Mouse (Mus musculus): ENCODE data around the gene Wnk4. TPM values are rescaled to one million over a fixed set of nuclear protein-coding genes. Genes with fewer than 3 reads are reported as not detected.
A peak's percentile ranks its signal among the peaks of the same experiment; 100 is the strongest.

Gene Wnk4
- polyA plus RNA-seq, 1 experiment from 2014 or later: 4.5 TPM

DNA sequence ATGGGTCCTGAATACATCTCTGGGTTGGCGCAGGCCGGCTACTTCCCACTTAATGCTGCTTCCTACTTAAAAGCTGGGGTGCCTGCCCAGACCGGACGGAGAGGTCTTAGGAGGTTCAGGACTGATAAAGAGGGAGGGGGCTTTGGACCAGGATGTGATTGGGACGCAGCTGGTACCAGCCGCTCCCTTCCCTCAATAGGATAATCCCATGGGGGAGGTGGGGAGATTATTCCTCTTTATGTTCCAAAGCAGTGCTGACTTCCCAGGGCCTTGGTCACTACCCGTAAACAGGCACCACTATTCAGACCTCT lies 13.7 kb upstream of the Wnk4 start:
- Histone ChIP-seq H3K9ac (peak overlapping the region; percentile 78), H3K36me3 (ENCODE audit: poor library complexity, severe bottlenecking) (no peaks in the 10 kb centered on the region), H3K27me3 (peaks cover 57% of the 10 kb centered on the region), H3K4me3 (peak overlapping the region; percentile 58), H3K4me1 (peaks cover 12% of the 10 kb centered on the region), H3K9me3 (replicated peaks) (no peaks in the 10 kb centered on the region), H3K4me2 (peak overlapping the region; percentile 97), H3K27ac (no peak overlapping the region)
- WGBS: 2% methylated on average over 7 of the region's 7 CpGs
- ATAC-seq: peak; percentile 55; the same call in 1 of the 2 replicates

DNA sequence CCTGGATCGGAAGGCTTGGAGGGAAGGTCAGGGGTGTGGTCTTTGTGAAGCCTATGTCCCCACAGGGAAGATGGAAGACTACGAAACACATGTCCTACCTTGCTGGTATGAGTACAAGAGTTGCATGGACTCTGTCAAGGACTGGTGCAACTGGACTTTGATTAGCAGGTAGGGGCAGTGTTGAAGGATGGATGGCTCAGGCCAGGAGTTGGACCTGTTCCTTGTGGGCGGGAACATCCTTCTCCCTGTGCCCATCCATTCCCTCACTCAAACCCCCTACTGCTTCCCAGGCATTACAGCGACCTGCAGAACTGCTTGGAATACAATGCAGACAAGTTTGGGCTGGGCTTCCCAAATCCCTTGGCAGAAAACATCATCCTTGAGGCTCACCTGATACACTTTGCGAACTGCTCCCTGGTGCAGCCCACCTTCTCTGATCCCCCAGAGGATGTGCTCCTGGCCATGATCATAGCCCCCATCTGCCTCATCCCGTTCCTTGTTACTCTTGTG lies 12.8 kb upstream of the Wnk4 start:
- peaks cover 57% of the 10 kb centered on the region for H3K27me3 ChIP-seq
- no peak overlapping the region for H3K4me3 ChIP-seq
- H3K9me3 ChIP-seq (replicated peaks): no peaks in the 10 kb centered on the region
- no peak overlapping the region for H3K27ac ChIP-seq
- no peak overlapping the region for H3K9ac ChIP-seq
- 86% methylated on average over 6 of the region's 6 CpGs for WGBS
- H3K36me3 ChIP-seq (ENCODE audit: poor library complexity, severe bottlenecking): no peaks in the 10 kb centered on the region
- peaks cover 14% of the 10 kb centered on the region for H3K4me1 ChIP-seq
- H3K4me2 ChIP-seq: peak overlapping the region; percentile 97
- no peak for ATAC-seq

DNA sequence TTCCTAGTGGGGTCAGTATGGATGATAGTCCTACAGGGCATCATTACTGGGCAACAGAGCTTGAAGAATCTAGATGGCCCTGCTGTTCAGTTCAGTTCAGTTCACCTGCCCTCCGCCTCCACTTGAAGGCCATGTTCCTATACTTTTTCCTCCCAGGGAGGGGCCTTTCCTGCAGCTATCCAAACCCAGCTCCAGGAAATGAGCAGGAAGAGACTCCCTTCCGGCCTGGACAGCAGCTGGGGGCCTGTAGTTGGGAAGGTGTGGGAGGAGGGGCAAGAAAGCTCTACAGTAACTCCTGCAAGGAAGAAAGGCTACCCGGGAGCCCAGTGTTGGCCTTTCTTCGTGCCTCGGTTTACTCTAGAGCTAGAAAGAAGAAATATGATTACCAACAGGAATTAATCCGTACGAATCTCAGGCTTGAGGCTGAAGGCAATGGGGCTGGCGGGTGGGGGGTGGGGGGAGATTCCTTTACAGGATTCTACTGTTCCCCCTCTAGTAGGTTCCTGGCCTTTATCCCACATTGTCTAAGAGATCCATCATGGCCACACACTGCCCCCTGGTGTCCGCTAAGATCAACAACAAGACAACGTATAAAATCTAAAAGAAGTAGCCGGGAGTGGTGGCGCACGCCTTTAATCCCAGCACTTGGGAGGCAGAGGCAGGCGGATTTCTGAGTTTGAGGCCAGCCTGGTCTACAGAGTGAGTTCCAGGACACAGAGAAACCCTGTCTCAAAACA lies 11.9 kb upstream of the Wnk4 start:
- H3K27ac ChIP-seq: no peak overlapping the region
- H3K4me2 ChIP-seq: no peak overlapping the region
- H3K9ac ChIP-seq: no peak overlapping the region
- no peak overlapping the region for H3K4me3 ChIP-seq
- H3K4me1 ChIP-seq: peaks cover 20% of the 10 kb centered on the region
- ATAC-seq: no peak
- WGBS: 37% methylated on average over 14 of the region's 14 CpGs
- H3K27me3 ChIP-seq: peaks cover 51% of the 10 kb centered on the region
- no peaks in the 10 kb centered on the region for H3K9me3 ChIP-seq (replicated peaks)
- no peaks in the 10 kb centered on the region for H3K36me3 ChIP-seq (ENCODE audit: poor library complexity, severe bottlenecking)

DNA sequence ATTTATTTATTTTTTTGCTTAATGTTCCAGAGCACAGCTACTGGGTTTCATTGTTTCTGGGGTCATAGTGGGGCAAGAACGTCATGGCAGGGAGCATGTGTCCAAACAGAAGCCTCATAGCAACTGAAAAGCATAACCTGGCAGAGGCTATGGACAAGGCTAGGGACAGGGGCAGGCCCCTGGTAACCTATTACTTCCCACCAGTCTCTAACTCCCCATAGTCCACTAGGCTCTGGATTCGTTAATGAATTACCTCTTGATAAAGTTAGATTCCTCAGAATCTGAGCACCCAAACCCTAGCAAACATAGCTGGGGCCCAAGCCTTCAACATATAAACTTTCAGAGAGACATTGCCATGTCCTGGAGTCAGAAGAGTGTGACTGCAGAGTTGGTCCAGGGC lies 9.3 kb upstream of the Wnk4 start:
- Histone ChIP-seq H3K9me3 (replicated peaks) (no peaks in the 10 kb centered on the region), H3K4me2 (no peak overlapping the region), H3K27ac (no peak overlapping the region), H3K27me3 (peaks cover 25% of the 10 kb centered on the region), H3K9ac (no peak overlapping the region), H3K4me1 (peaks cover 26% of the 10 kb centered on the region), H3K36me3 (ENCODE audit: poor library complexity, severe bottlenecking) (peaks cover 2% of the 10 kb centered on the region; the same call in 1 of the 2 replicates), H3K4me3 (no peak overlapping the region)
- 66% methylated on average over 2 of the region's 2 CpGs for WGBS
- ATAC-seq: no peak

DNA sequence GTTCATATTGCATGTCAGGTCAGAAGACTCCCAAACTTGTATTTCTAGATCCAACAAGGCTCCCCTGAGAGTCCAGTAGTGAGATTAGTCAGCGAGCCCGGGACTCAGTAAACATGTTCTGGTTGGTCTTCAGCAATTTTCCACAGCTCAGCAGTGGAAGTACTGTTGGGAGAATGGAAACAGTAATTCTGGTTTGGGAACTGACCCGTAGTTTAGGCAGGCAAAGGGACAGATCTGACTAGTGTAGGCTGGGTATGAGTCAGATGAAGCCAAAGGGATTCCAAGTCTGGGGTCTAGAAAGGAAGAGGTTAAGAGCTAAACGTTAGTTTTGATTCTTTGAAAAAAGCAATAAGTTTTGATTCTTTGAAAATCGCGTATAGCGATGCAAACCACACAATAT lies 7.4 kb upstream of the Wnk4 start:
- peak overlapping the region; percentile 93 for H3K4me3 ChIP-seq
- no peak for ATAC-seq
- WGBS: 18% methylated on average over 7 of the region's 7 CpGs
- H3K27ac ChIP-seq: peak overlapping the region; percentile 84; the same call in 1 of the 2 replicates
- H3K36me3 ChIP-seq (ENCODE audit: poor library complexity, severe bottlenecking): peaks cover 9% of the 10 kb centered on the region
- H3K4me1 ChIP-seq: peaks cover 17% of the 10 kb centered on the region
- H3K9ac ChIP-seq: peak overlapping the region; percentile 96
- H3K27me3 ChIP-seq: peaks cover 6% of the 10 kb centered on the region
- H3K4me2 ChIP-seq: peak overlapping the region; percentile 95
- no peaks in the 10 kb centered on the region for H3K9me3 ChIP-seq (replicated peaks)

DNA sequence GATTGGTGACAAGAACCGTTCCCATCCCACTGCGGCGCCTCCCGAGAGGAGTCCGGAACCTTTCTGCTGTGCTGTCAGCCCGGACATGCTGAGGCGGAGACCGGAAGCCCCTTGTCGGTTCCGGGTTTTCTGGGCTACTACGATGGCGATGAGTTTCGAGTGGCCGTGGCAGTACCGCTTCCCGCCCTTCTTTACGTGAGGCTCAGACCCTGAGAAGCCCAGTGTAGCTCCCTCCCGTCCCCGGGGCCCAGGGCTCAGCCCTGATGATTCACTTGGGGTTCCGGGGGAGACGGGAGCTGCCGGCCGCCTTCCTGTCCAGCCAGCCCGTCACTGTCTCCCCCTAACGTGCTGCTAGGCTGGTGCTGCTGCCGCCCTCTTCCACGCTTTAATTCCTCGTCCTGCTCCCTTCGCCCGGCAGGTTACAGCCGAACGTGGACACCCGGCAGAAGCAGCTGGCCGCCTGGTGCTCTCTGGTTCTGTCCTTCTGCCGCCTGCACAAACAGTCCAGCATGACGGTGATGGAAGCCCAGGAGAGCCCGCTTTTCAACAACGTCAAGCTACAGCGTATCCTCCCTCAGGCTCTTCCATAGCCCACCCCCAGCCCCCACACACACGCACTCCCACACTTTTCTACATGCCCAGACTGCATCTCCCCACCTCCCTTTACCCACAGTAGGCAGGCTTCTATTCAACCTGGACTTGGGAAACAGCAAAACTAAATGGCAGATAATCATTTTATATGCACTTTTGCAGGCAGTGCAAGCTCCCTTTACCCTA lies 6.6 kb upstream of the Wnk4 start, which contains the start of gene Vps25:
Gene Vps25 (plus strand): TSS at position 95 of the 777 bp plus-strand sequence.
- ATAC-seq: peak; percentile 87
- Histone ChIP-seq H3K27ac (peak within 1 kb of the TSS; percentile 84), H3K27me3 (no peaks in the 10 kb centered on the region; the same call in 1 of the 2 replicates), H3K4me2 (peak within 1 kb of the TSS; percentile 95), H3K4me1 (peaks cover 17% of the 10 kb centered on the region), H3K36me3 (ENCODE audit: poor library complexity, severe bottlenecking) (peaks cover 18% of the 10 kb centered on the region), H3K9ac (peak within 1 kb of the TSS; percentile 96), H3K9me3 (replicated peaks) (no peaks in the 10 kb centered on the region), H3K4me3 (peak within 1 kb of the TSS; percentile 93)
- WGBS: under 1% methylated on average over 35 of the region's 40 CpGs

DNA sequence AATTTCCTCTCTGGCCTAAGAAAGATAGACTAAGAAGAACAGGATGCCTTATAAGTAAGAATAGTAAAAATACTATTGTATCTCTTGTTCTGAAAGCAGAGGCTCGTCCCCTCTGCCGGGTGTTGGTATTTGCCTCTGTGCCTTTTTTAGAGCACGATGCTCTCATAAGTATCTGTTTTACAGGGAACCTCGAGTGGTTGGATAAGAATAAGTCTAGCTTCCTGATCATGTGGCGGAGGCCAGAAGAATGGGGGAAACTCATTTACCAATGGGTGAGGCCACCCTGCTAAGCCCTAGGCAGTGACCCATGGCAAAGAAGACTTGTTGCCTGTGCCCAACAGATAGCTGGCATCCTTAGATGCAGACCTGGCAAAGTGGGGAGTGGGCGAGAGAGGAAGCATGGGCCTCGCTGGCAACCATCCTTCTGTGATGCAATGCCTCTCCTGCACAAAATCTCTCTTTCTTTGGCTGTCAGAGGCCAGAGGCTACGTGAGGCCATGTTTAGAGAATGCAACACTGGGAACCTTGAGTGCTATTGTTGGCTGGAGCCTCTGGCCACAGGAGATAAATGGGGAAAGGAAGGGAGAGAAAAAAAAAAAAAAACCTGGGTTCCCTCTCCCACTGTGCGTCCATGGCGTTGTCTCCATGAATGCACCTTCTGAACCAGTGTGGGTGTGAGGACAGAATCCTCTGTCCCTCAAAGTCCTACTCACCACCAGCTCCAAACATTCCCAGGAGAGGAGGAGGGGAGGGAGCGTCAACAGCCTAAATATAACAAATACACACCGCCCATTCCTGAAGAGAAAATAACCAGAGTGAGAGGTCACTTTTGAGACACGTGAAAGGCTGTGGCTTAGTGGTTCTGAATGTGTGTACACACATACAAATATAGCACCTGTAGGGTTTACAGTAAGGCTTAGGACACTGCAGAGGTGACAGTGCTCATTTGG lies 4.3 kb upstream of the Wnk4 start:
- H3K9me3 ChIP-seq (replicated peaks): no peaks in the 10 kb centered on the region
- H3K27ac ChIP-seq: no peak overlapping the region
- H3K4me2 ChIP-seq: no peak overlapping the region
- peaks cover 23% of the 10 kb centered on the region for H3K36me3 ChIP-seq (ENCODE audit: poor library complexity, severe bottlenecking)
- peaks cover 37% of the 10 kb centered on the region for H3K4me1 ChIP-seq
- no peak overlapping the region for H3K9ac ChIP-seq
- H3K4me3 ChIP-seq: no peak overlapping the region
- WGBS: 91% methylated on average over 13 of the region's 13 CpGs
- ATAC-seq: no peak
- peaks cover 11% of the 10 kb centered on the region for H3K27me3 ChIP-seq

DNA sequence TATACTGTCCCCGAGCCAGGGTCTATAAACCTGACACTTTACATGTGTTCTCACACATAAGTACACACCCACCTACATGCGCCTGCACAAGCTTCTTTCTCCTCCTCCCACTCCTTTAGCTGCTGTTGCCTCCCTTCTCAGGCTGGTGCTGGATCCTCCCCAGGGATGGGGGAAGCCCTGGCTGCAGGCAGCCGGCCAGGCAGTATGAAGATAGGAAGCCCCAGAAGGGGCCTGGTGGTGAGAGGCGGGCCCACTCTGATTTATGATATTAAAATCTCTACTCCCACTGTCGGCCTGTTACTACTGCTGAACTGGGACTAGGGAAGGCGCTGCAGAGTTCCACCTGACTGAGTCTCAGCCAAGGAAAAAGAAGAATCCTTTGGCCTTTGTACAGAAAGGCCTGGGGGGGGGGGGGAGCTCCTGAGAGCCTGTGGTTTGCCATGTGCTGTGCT lies 1.1 kb upstream of the Wnk4 start:
- WGBS: 57% methylated on average over 6 of the region's 6 CpGs
- Histone ChIP-seq H3K27ac (no peak overlapping the region), H3K9ac (0 out of 2 replicates have a peak overlapping the region, but pooled peaks have one; percentile 71), H3K4me3 (no peak overlapping the region), H3K36me3 (ENCODE audit: poor library complexity, severe bottlenecking) (peaks cover 23% of the 10 kb centered on the region), H3K4me1 (peaks cover 43% of the 10 kb centered on the region), H3K9me3 (replicated peaks) (no peaks in the 10 kb centered on the region), H3K27me3 (peaks cover 42% of the 10 kb centered on the region), H3K4me2 (peak overlapping the region; percentile 89; the same call in 1 of the 2 replicates)
- ATAC-seq: no peak

DNA sequence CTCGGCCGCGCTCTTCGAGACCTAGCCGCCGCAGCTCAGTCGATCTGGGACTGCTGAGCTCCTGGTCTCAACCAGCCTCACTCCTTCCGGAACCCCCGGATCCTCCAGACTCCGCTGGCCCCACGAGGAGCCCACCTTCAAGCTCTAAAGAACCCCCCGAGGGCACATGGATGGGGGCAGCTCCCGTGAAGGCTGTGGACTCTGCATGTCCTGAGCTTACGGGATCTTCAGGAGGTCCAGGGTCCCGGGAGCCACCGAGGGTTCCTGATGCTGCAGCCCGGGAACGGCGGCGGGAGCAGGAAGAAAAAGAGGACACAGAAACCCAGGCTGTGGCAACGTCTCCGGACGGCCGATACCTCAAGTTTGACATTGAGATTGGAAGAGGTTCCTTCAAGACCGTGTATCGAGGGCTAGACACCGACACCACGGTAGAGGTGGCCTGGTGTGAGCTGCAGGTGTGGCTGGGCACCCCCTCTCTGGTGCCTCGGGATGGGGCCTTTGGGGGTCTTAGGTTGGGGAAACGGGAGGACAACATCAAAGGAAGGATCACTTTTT lies 536 bp downstream of the Wnk4 start:
- H3K9me3 ChIP-seq (replicated peaks): no peaks in the 10 kb centered on the region
- under 1% methylated on average over 30 of the region's 30 CpGs for WGBS
- ATAC-seq: no peak; the same call in 1 of the 2 replicates
- H3K4me3 ChIP-seq: peak overlapping the region; percentile 44
- H3K9ac ChIP-seq: peak overlapping the region; percentile 71
- peaks cover 46% of the 10 kb centered on the region for H3K4me1 ChIP-seq
- H3K27me3 ChIP-seq: peaks cover 56% of the 10 kb centered on the region
- H3K4me2 ChIP-seq: peak overlapping the region; percentile 89
- H3K36me3 ChIP-seq (ENCODE audit: poor library complexity, severe bottlenecking): peaks cover 22% of the 10 kb centered on the region
- no peak overlapping the region for H3K27ac ChIP-seq

DNA sequence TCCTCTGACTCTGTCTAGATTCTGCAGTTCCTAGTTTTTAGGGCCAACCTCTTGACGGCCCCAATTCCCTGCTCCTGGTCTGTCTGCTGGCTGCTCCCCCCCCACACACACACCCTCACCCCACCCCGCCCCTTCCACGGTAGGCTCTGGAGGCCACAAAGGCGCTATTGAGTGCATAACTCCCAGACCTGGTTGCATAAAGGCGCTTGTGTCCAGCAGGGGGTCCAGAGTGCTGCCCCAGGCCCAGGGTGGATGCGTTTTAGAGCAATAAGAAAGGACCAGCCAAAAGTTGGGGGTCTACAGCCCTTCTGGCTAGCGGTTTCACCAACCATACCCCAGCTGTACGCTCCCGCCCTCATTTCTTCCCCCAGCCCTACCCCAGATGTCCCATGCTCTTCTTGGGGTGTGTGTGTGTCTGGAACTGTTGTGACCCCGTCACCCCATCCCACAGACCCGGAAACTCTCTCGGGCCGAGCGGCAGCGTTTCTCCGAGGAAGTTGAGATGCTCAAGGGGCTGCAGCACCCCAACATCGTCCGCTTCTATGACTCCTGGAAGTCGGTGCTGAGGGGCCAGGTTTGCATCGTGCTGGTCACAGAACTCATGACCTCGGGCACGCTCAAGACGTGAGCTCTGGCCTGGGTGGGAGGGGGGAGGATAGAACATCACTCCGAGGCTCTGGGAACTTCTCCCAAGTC lies 2.1 kb downstream of the Wnk4 start:
- Histone ChIP-seq H3K27me3 (peaks cover 70% of the 10 kb centered on the region), H3K9me3 (replicated peaks) (no peaks in the 10 kb centered on the region), H3K27ac (no peak overlapping the region), H3K4me2 (peak overlapping the region; percentile 32; the same call in 1 of the 2 replicates), H3K4me3 (peak overlapping the region; percentile 6; the same call in 1 of the 2 replicates), H3K36me3 (ENCODE audit: poor library complexity, severe bottlenecking) (peaks cover 19% of the 10 kb centered on the region), H3K9ac (no peak overlapping the region), H3K4me1 (peaks cover 46% of the 10 kb centered on the region)
- WGBS: 2% methylated on average over 24 of the region's 24 CpGs
- no peak for ATAC-seq

Measured in forebrain, embryonic 13.5 days (tissue).